Mouse (Mus musculus): ENCODE measurements around the gene Gngt2.

- TF ChIP-seq CTCF (IDR thresholded peaks at IDR 0.05; ENCODE audit: control insufficient read depth, insufficient read depth, insufficient read length) (no peak), USF1 (IDR thresholded peaks at IDR 0.05; ENCODE audit: low read depth) (no peak)
These were observed 22.2 kb upstream of the Gngt2 start for GRCm38 (mm10) chr11:95814857-95815256.

All from C2C12 (cell line).